Mouse (Mus musculus): ENCODE results near the gene Kin. TPM values are rescaled to one million over a fixed set of nuclear protein-coding genes. Genes with fewer than 3 reads are reported as not detected.

Gene Kin
- polyA plus RNA-seq, 1 experiment from 2014 or later = 26.8 TPM

DNA sequence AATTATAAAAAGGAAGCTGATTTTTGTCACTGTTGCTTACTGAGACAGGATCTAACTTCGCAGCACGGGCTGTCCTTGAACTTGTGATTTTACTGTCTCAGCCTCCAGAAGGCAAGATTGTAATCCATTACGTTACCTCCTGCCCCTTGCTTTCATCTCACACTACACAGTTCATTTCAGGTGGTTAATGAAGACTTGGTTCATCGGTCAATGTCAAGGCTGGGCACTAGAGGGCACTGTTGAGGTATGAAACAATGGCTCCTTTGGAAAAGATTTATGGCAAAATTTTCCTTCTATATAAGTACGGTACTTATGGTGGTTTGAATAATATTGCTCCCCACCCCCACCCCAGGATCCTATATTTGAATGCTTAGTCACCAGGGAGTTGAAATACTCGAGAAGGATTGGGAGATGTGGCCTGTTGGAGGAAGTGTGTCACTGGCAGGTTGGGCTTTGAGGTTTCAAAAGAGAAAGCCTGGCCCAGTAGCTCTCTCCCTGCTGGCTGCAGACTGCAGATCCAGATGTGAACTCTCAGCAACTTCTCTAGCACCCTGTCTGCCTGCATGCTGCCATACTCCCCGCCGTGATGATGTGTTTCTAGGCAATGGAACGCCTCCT lies 18.3 kb downstream of the Kin start:
- Histone ChIP-seq H3K27me3 (ENCODE audit: control insufficient read depth, insufficient read depth, low read length) (no peaks in the 10 kb centered on the region), H3K4me2 (ENCODE audit: low read depth, low read length) (no peak overlapping the region), H3K36me3 (ENCODE audit: control insufficient read depth, insufficient read depth, low read length) (peaks cover under 1% of the 10 kb centered on the region; the same call in 1 of the 2 replicates), H3K9ac (replicated peaks; ENCODE audit: low read depth, low read length) (no peak overlapping the region), H3K9me3 (ENCODE audit: control insufficient read depth, low read length) (no peaks in the 10 kb centered on the region), H3K4me1 (ENCODE audit: control insufficient read depth, insufficient read depth, low read length) (no peaks in the 10 kb centered on the region), H3K4me3 (ENCODE audit: low read depth, low read length) (no peak overlapping the region), H3K27ac (ENCODE audit: low read depth, low read length) (no peak overlapping the region)
- whole genome bisulfite sequencing = 40% methylated on average over 9 of the region's 9 CpGs
- ATAC-seq (ENCODE audit: low read depth) = peak; percentile 33; the same call in 1 of the 2 replicates

DNA sequence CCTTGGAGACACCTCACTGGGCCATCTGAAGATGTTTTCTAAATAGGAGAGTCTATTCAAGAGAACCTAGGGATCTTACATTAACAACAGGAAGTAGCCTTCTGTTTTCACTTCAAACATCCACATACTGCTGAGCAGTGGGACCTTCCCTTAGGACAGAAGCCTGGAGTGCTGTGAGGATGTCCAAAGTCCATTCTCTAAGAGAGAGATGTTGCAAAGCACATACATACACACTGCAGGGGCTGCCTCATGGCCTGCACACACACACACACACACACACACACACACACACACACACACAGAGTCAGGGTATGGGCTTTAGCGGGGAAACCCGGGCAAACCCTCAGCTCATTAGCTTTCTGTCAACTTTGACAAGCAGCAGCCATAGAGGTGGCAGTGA lies 20.1 kb downstream of the Kin start:
- ATAC-seq (ENCODE audit: low read depth) = no peak
- Histone ChIP-seq H3K9ac (replicated peaks; ENCODE audit: low read depth, low read length) (no peak overlapping the region), H3K36me3 (ENCODE audit: control insufficient read depth, insufficient read depth, low read length) (no peaks in the 10 kb centered on the region), H3K27me3 (ENCODE audit: control insufficient read depth, insufficient read depth, low read length) (no peaks in the 10 kb centered on the region), H3K9me3 (ENCODE audit: control insufficient read depth, low read length) (no peaks in the 10 kb centered on the region), H3K4me1 (ENCODE audit: control insufficient read depth, insufficient read depth, low read length) (no peaks in the 10 kb centered on the region), H3K4me3 (ENCODE audit: low read depth, low read length) (no peak overlapping the region), H3K4me2 (ENCODE audit: low read depth, low read length) (no peak overlapping the region), H3K27ac (ENCODE audit: low read depth, low read length) (no peak overlapping the region)
- WGBS = 91% methylated on average over 2 of the region's 2 CpGs

DNA sequence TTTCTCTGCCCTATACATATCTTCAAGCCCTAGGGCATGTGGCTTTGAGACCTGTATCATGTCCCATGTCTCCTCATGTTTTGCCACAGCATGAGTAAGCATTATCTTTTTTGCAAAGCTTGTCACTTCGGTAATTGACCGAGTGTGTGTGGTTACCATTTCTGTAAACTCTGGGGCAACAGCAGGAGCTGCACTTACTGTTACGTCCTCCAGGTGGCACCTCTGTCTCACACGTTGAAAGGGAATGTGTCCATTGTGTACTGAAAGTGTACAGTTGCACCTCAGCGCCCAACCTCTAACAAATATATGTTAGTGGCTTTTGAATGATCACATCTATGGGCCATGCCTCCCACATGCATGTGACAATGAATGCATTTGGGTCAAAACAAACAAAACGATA lies 20.8 kb downstream of the Kin start:
- peak; percentile 55; the same call in 1 of the 2 replicates for ATAC-seq (ENCODE audit: low read depth)
- no peak overlapping the region for H3K4me2 ChIP-seq (ENCODE audit: low read depth, low read length)
- no peak overlapping the region for H3K4me3 ChIP-seq (ENCODE audit: low read depth, low read length)
- no peak overlapping the region for H3K27ac ChIP-seq (ENCODE audit: low read depth, low read length)
- H3K36me3 ChIP-seq (ENCODE audit: control insufficient read depth, insufficient read depth, low read length) = no peaks in the 10 kb centered on the region
- H3K9me3 ChIP-seq (ENCODE audit: control insufficient read depth, low read length) = no peaks in the 10 kb centered on the region
- H3K4me1 ChIP-seq (ENCODE audit: control insufficient read depth, insufficient read depth, low read length) = no peaks in the 10 kb centered on the region
- H3K27me3 ChIP-seq (ENCODE audit: control insufficient read depth, insufficient read depth, low read length) = no peaks in the 10 kb centered on the region
- WGBS = 45% methylated on average over 6 of the region's 6 CpGs
- no peak overlapping the region for H3K9ac ChIP-seq (replicated peaks; ENCODE audit: low read depth, low read length)

GRCm38 (mm10) chr2:10108535-10109189 lies 28.3 kb downstream of the Kin start:
- Histone ChIP-seq H3K27ac (ENCODE audit: low read depth, low read length) (no peak overlapping the region; the same call in 1 of the 2 replicates), H3K9ac (replicated peaks; ENCODE audit: low read depth, low read length) (no peak overlapping the region), H3K4me3 (ENCODE audit: low read depth, low read length) (no peak overlapping the region), H3K4me2 (ENCODE audit: low read depth, low read length) (no peak overlapping the region), H3K9me3 (ENCODE audit: control insufficient read depth, low read length) (no peaks in the 10 kb centered on the region), H3K36me3 (ENCODE audit: control insufficient read depth, insufficient read depth, low read length) (no peaks in the 10 kb centered on the region), H3K4me1 (ENCODE audit: control insufficient read depth, insufficient read depth, low read length) (no peaks in the 10 kb centered on the region), H3K27me3 (ENCODE audit: control insufficient read depth, insufficient read depth, low read length) (no peaks in the 10 kb centered on the region)
- ATAC-seq (ENCODE audit: low read depth) = peak; percentile 87
- WGBS = 46% methylated on average over 6 of the region's 6 CpGs

DNA sequence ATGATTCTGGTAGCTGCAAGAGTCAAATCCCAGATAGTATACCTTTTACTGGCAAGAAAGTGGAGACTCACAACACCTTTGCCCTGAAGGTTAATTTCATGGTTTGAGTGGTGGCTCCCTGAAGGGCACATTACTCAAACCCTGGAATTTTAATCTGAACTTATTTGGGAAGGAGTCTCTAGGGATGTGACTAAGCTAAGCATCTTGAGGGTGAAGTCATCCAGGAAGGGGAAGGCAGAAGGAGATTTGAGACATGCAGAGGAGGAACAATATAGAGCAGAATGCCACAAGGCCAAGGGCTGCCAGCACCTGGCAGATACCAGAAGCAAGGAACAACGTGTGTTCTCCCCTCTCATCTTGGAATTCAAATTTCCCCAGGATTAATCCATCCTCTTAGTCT lies 38.4 kb downstream of the Kin start:
- Histone ChIP-seq H3K36me3 (ENCODE audit: control insufficient read depth, insufficient read depth, low read length) (no peaks in the 10 kb centered on the region), H3K4me1 (ENCODE audit: control insufficient read depth, insufficient read depth, low read length) (no peaks in the 10 kb centered on the region), H3K4me2 (ENCODE audit: low read depth, low read length) (no peak overlapping the region), H3K9me3 (ENCODE audit: control insufficient read depth, low read length) (no peaks in the 10 kb centered on the region), H3K4me3 (ENCODE audit: low read depth, low read length) (no peak overlapping the region), H3K27ac (ENCODE audit: low read depth, low read length) (no peak overlapping the region), H3K27me3 (ENCODE audit: control insufficient read depth, insufficient read depth, low read length) (no peaks in the 10 kb centered on the region), H3K9ac (replicated peaks; ENCODE audit: low read depth, low read length) (no peak overlapping the region)
- no peak for ATAC-seq (ENCODE audit: low read depth)
- 63% methylated on average over 1 of the region's 1 CpGs for WGBS

DNA sequence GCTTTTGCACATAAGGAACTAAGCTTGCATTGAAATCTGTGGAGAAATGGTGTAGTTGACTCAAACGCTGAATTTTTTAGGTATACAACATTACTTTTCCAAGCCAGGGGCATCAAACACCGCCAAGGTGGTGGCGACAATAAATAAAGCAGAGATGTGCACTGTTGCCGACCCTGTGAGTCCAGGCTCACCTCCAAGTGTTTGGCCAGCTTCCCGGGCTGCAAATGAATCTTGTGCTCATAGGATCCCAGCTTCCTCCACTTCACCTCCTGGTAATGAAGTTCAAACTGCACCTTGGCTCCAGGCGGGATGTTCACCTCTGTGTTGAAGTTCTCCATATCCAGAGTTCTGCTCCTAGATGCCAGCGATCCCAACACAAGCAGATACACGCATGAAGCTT lies 38.9 kb downstream of the Kin start:
- no peak overlapping the region for H3K4me3 ChIP-seq (ENCODE audit: low read depth, low read length)
- 89% methylated on average over 8 of the region's 8 CpGs for WGBS
- no peaks in the 10 kb centered on the region for H3K4me1 ChIP-seq (ENCODE audit: control insufficient read depth, insufficient read depth, low read length)
- no peaks in the 10 kb centered on the region for H3K27me3 ChIP-seq (ENCODE audit: control insufficient read depth, insufficient read depth, low read length)
- no peak overlapping the region for H3K27ac ChIP-seq (ENCODE audit: low read depth, low read length)
- no peak overlapping the region for H3K4me2 ChIP-seq (ENCODE audit: low read depth, low read length)
- H3K36me3 ChIP-seq (ENCODE audit: control insufficient read depth, insufficient read depth, low read length) = no peaks in the 10 kb centered on the region
- no peaks in the 10 kb centered on the region for H3K9me3 ChIP-seq (ENCODE audit: control insufficient read depth, low read length)
- H3K9ac ChIP-seq (replicated peaks; ENCODE audit: low read depth, low read length) = no peak overlapping the region
- ATAC-seq (ENCODE audit: low read depth) = no peak

- Histone ChIP-seq H3K9me3 (ENCODE audit: control insufficient read depth, low read length) (no peaks in the 10 kb centered on the region), H3K9ac (replicated peaks; ENCODE audit: low read depth, low read length) (no peak overlapping the region), H3K36me3 (ENCODE audit: control insufficient read depth, insufficient read depth, low read length) (no peaks in the 10 kb centered on the region), H3K4me2 (ENCODE audit: low read depth, low read length) (no peak overlapping the region), H3K27me3 (ENCODE audit: control insufficient read depth, insufficient read depth, low read length) (no peaks in the 10 kb centered on the region), H3K4me1 (ENCODE audit: control insufficient read depth, insufficient read depth, low read length) (no peaks in the 10 kb centered on the region), H3K27ac (ENCODE audit: low read depth, low read length) (no peak overlapping the region), H3K4me3 (ENCODE audit: low read depth, low read length) (no peak overlapping the region)
- WGBS = 68% methylated on average over 3 of the region's 3 CpGs
- ATAC-seq (ENCODE audit: low read depth) = no peak
Measured at GRCm38 (mm10) chr2:10121826-10122225, 41.4 kb downstream of the Kin start.

- Histone ChIP-seq H3K36me3 (ENCODE audit: control insufficient read depth, insufficient read depth, low read length) (no peaks in the 10 kb centered on the region), H3K27me3 (ENCODE audit: control insufficient read depth, insufficient read depth, low read length) (no peaks in the 10 kb centered on the region), H3K9me3 (ENCODE audit: control insufficient read depth, low read length) (no peaks in the 10 kb centered on the region), H3K4me1 (ENCODE audit: control insufficient read depth, insufficient read depth, low read length) (no peaks in the 10 kb centered on the region), H3K27ac (ENCODE audit: low read depth, low read length) (no peak overlapping the region), H3K4me3 (ENCODE audit: low read depth, low read length) (no peak overlapping the region), H3K9ac (replicated peaks; ENCODE audit: low read depth, low read length) (no peak overlapping the region), H3K4me2 (ENCODE audit: low read depth, low read length) (no peak overlapping the region)
- ATAC-seq (ENCODE audit: low read depth) = no peak
- 92% methylated on average over 4 of the region's 4 CpGs for WGBS
Measured at GRCm38 (mm10) chr2:10126122-10126521, 45.7 kb downstream of the Kin start.

DNA sequence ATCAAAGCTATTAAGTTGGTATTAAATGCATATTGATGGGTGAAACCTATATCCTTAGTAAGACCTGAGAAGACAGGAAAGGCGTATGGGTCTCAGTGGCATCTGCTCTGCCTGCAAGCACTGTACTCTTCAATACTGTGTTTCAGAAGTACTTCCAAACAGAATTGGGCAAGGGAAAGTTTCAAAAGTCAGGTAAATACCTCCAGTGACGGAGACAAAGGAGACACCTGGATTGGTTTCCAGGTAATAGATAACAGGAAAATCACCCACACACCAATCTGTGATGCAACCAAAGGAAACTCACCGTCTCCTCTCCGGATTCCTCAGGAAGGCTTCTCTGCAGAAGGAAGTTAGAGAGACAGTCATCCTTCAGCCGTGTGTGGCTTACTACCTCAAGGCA lies 47.1 kb downstream of the Kin start:
- H3K27ac ChIP-seq (ENCODE audit: low read depth, low read length) = no peak overlapping the region
- no peak overlapping the region for H3K4me2 ChIP-seq (ENCODE audit: low read depth, low read length)
- no peaks in the 10 kb centered on the region for H3K4me1 ChIP-seq (ENCODE audit: control insufficient read depth, insufficient read depth, low read length)
- no peaks in the 10 kb centered on the region for H3K36me3 ChIP-seq (ENCODE audit: control insufficient read depth, insufficient read depth, low read length)
- ATAC-seq (ENCODE audit: low read depth) = no peak
- no peaks in the 10 kb centered on the region for H3K9me3 ChIP-seq (ENCODE audit: control insufficient read depth, low read length)
- H3K27me3 ChIP-seq (ENCODE audit: control insufficient read depth, insufficient read depth, low read length) = no peaks in the 10 kb centered on the region
- no peak overlapping the region for H3K4me3 ChIP-seq (ENCODE audit: low read depth, low read length)
- no peak overlapping the region for H3K9ac ChIP-seq (replicated peaks; ENCODE audit: low read depth, low read length)
- 92% methylated on average over 5 of the region's 5 CpGs for WGBS

Measured in neural tube, embryonic 14.5 days (tissue).